Mouse (Mus musculus): ENCODE measurements around the gene Cbx5.

GRCm38 (mm10) chr15:103257790-103258728, 18.4 kb upstream of the Cbx5 start, which contains the start of gene Nfe2:
- no peak for TF ChIP-seq CTCF (IDR thresholded peaks at IDR 0.05; ENCODE audit: control insufficient read depth, insufficient read depth, insufficient read length)
- TF ChIP-seq USF1 (IDR thresholded peaks at IDR 0.05; ENCODE audit: low read depth) = no peak
- TF ChIP-seq FOSL1 (IDR thresholded peaks at IDR 0.05; ENCODE audit: insufficient read depth, low read length, poor library complexity, severe bottlenecking) = no peak
- TF ChIP-seq CEBPB (IDR thresholded peaks at IDR 0.05; ENCODE audit: low read depth) = peak; percentile 96
- no peak for TF ChIP-seq MAX (IDR thresholded peaks at IDR 0.05)
- TF ChIP-seq MYOG (IDR thresholded peaks at IDR 0.05; ENCODE audit: control insufficient read depth, extremely low read depth, insufficient read length) = no peak

Data from C2C12 (cell line).